9 mouse cellular contexts compared by ENCODE assay signal in genomic region chr12:36945964-36946363, GRCm38 (mm10).
DNase-seq lines count a peak whose midpoint lies in the region; ATAC-seq and TF ChIP-seq lines count a peak whose summit lies in the region.
"Had no signal": no experiment of that assay in that cellular context is flagged by ENCODE, and none has a peak within 500 bp of the region (broad histone marks: within the 10 kb centered on the region; RNA-seq: fewer than 3 reads in every experiment).

No protein-coding gene starts in this region.

- no peak overlapping the region for H3K27ac ChIP-seq in midbrain, postnatal 0 days (ENCODE audit: low read depth, low read length)
- H3K27ac ChIP-seq in midbrain, embryonic 10.5 days (replicated peaks), result no peak overlapping the region
- H3K27ac ChIP-seq in kidney, embryonic 16.5 days (ENCODE audit: low read length), result no peak overlapping the region
- H3K27ac ChIP-seq in forebrain, embryonic 11.5 days (ENCODE audit: low read depth, low read length), result no peak overlapping the region

- TF ChIP-seq CTCF in midbrain, postnatal 0 days (IDR thresholded peaks at IDR 0.05), result no peak

- ATAC-seq in midbrain, postnatal 0 days (ENCODE audit: low FRiP score), result no peak
- ATAC-seq in kidney, embryonic 16.5 days (ENCODE audit: low FRiP score, low TSS enrichment), result peak; percentile 74; the same call in 1 of the 2 replicates
- no peak for ATAC-seq in forebrain, embryonic 11.5 days (replicated peaks; ENCODE audit: low FRiP score)
- no peak for ATAC-seq in megakaryocyte, adult 5-6 weeks (ENCODE audit: poor library complexity, severe bottlenecking)

- H3K27me3 ChIP-seq in midbrain, postnatal 0 days (ENCODE audit: insufficient read depth, low read length), result no peaks in the 10 kb centered on the region
- H3K27me3 ChIP-seq in midbrain, embryonic 10.5 days (ENCODE audit: low read depth, poor library complexity, severe bottlenecking), result no peaks in the 10 kb centered on the region
- H3K27me3 ChIP-seq in kidney, embryonic 16.5 days (ENCODE audit: insufficient read depth, low read length), result no peaks in the 10 kb centered on the region
- H3K27me3 ChIP-seq in forebrain, embryonic 11.5 days (ENCODE audit: control insufficient read depth, insufficient read depth, low read length), result no peaks in the 10 kb centered on the region

- no peaks in the 10 kb centered on the region for H3K9me3 ChIP-seq in midbrain, postnatal 0 days (ENCODE audit: low read length)
- H3K9me3 ChIP-seq in midbrain, embryonic 10.5 days (replicated peaks), result no peaks in the 10 kb centered on the region
- H3K9me3 ChIP-seq in kidney, embryonic 16.5 days (ENCODE audit: low read length), result no peaks in the 10 kb centered on the region
- H3K9me3 ChIP-seq in forebrain, embryonic 11.5 days (ENCODE audit: control insufficient read depth, low read length), result no peaks in the 10 kb centered on the region

- H3K9ac ChIP-seq in midbrain, postnatal 0 days (replicated peaks; ENCODE audit: low read length, poor library complexity, severe bottlenecking), result no peak overlapping the region
- H3K9ac ChIP-seq in kidney, embryonic 16.5 days (replicated peaks; ENCODE audit: low read length), result no peak overlapping the region
- no peak overlapping the region for H3K9ac ChIP-seq in forebrain, embryonic 11.5 days (ENCODE audit: low read length)

- H3K4me1 ChIP-seq in midbrain, postnatal 0 days (ENCODE audit: insufficient read depth, low read length), result no peaks in the 10 kb centered on the region
- peaks cover 10% of the 10 kb centered on the region for H3K4me1 ChIP-seq in midbrain, embryonic 10.5 days
- H3K4me1 ChIP-seq in kidney, embryonic 16.5 days (ENCODE audit: insufficient read depth, low read length), result no peaks in the 10 kb centered on the region
- no peaks in the 10 kb centered on the region for H3K4me1 ChIP-seq in forebrain, embryonic 11.5 days (replicated peaks; ENCODE audit: control insufficient read depth, insufficient read depth, low read length)

- WGBS in midbrain, postnatal 0 days, result 45% methylated on average over 1 of the region's 1 CpGs
- 56% methylated on average over 1 of the region's 1 CpGs for WGBS in midbrain, embryonic 10.5 days
- 41% methylated on average over 1 of the region's 1 CpGs for WGBS in kidney, embryonic 16.5 days
- 45% methylated on average over 1 of the region's 1 CpGs for WGBS in forebrain, embryonic 11.5 days

- H3K4me3 ChIP-seq in midbrain, postnatal 0 days (ENCODE audit: low read depth, low read length), result no peak overlapping the region
- no peak overlapping the region for H3K4me3 ChIP-seq in midbrain, embryonic 10.5 days
- no peak overlapping the region for H3K4me3 ChIP-seq in kidney, embryonic 16.5 days (ENCODE audit: low read length)
- H3K4me3 ChIP-seq in forebrain, embryonic 11.5 days (ENCODE audit: low read depth, low read length), result no peak overlapping the region
- H3K4me3 ChIP-seq: myocyte had no signal

- H3K36me3 ChIP-seq in midbrain, postnatal 0 days (ENCODE audit: insufficient read depth, low read length), result no peaks in the 10 kb centered on the region
- H3K36me3 ChIP-seq in midbrain, embryonic 10.5 days, result no peaks in the 10 kb centered on the region
- no peaks in the 10 kb centered on the region for H3K36me3 ChIP-seq in kidney, embryonic 16.5 days (ENCODE audit: insufficient read depth, low read length)
- no peaks in the 10 kb centered on the region for H3K36me3 ChIP-seq in forebrain, embryonic 11.5 days (ENCODE audit: control insufficient read depth, insufficient read depth, low read length)

- DNase-seq in midbrain, postnatal 0 days (ENCODE audit: low spot score), result peak; percentile 26
- DNase-seq in midbrain, embryonic 10.5 days (ENCODE audit: low spot score), result no peak
- peak; percentile 61 for DNase-seq in gastrocnemius, postnatal 10 days
- peak; percentile 35 for DNase-seq in ovary, postnatal 36 days (ENCODE audit: low spot score)
- no peak for DNase-seq in right cerebral cortex, postnatal 4 days
- DNase-seq in forebrain, embryonic 11.5 days (ENCODE audit: low spot score), result no peak

- H3K4me2 ChIP-seq in midbrain, postnatal 0 days (ENCODE audit: low read depth, low read length, poor library complexity, severe bottlenecking), result no peak overlapping the region
- no peak overlapping the region for H3K4me2 ChIP-seq in kidney, embryonic 16.5 days (replicated peaks; ENCODE audit: low read depth, low read length)
- H3K4me2 ChIP-seq in forebrain, embryonic 11.5 days (ENCODE audit: low read depth, low read length, severe bottlenecking), result no peak overlapping the region

Comparison
In these comparisons a context has a peak if more than half of its experiments do, and no peak if none do; other contexts are left out.
1. DNase-seq: peak in midbrain, postnatal 0 days (single experiment), gastrocnemius, postnatal 10 days (single experiment) and ovary, postnatal 36 days (single experiment); none in midbrain, embryonic 10.5 days (single experiment), right cerebral cortex, postnatal 4 days (single experiment) and forebrain, embryonic 11.5 days (single experiment).